Mouse (Mus musculus): ENCODE measurements around the gene Tinagl1. TPM values are rescaled to one million over a fixed set of nuclear protein-coding genes. Genes with fewer than 3 reads are reported as not detected.
A peak's percentile ranks its signal among the peaks of the same experiment; 100 is the strongest.

Gene Tinagl1
- polyA plus RNA-seq, 1 experiment: 2.9 TPM

GRCm38 (mm10) chr4:130188806-130189297 is 13.9 kb upstream of the Tinagl1 start:
- no peaks in the 10 kb centered on the region for H3K27me3 ChIP-seq (ENCODE audit: control insufficient read depth, insufficient read depth, low read length)
- no peak overlapping the region for H3K27ac ChIP-seq (ENCODE audit: control insufficient read depth, insufficient read depth, low read depth, low read length)
- no peak for TF ChIP-seq POLR2A (IDR thresholded peaks at IDR 0.05; ENCODE audit: control insufficient read depth, low read depth, low read length)
- TF ChIP-seq CTCF (IDR thresholded peaks at IDR 0.05; ENCODE audit: control insufficient read depth, insufficient read depth, insufficient replicate concordance, low read depth, low read length): peak; percentile 94; the same call in 1 of the 2 replicates
- no peaks in the 10 kb centered on the region for H3K36me3 ChIP-seq (ENCODE audit: control insufficient read depth, insufficient read depth, low read length)
- no peaks in the 10 kb centered on the region; the same call in 1 of the 2 replicates for H3K4me1 ChIP-seq (ENCODE audit: control insufficient read depth, insufficient read depth, low read length)
- peak overlapping the region; percentile 55 for H3K4me3 ChIP-seq (ENCODE audit: control insufficient read depth, low read depth, low read length)

- no peak overlapping the region for H3K27ac ChIP-seq (ENCODE audit: control insufficient read depth, insufficient read depth, low read depth, low read length)
- no peak overlapping the region for H3K4me3 ChIP-seq (ENCODE audit: control insufficient read depth, low read depth, low read length)
- TF ChIP-seq CTCF (IDR thresholded peaks at IDR 0.05; ENCODE audit: control insufficient read depth, insufficient read depth, insufficient replicate concordance, low read depth, low read length) (no peak), POLR2A (IDR thresholded peaks at IDR 0.05; ENCODE audit: control insufficient read depth, low read depth, low read length) (no peak)
- no peaks in the 10 kb centered on the region; the same call in 1 of the 2 replicates for H3K4me1 ChIP-seq (ENCODE audit: control insufficient read depth, insufficient read depth, low read length)
- H3K36me3 ChIP-seq (ENCODE audit: control insufficient read depth, insufficient read depth, low read length): no peaks in the 10 kb centered on the region
- no peaks in the 10 kb centered on the region for H3K27me3 ChIP-seq (ENCODE audit: control insufficient read depth, insufficient read depth, low read length)
Observed at GRCm38 (mm10) chr4:130186891-130187290, 12.0 kb upstream of the Tinagl1 start.

- no peaks in the 10 kb centered on the region for H3K27me3 ChIP-seq (ENCODE audit: control insufficient read depth, insufficient read depth, low read length)
- H3K36me3 ChIP-seq (ENCODE audit: control insufficient read depth, insufficient read depth, low read length): no peaks in the 10 kb centered on the region
- H3K4me3 ChIP-seq (ENCODE audit: control insufficient read depth, low read depth, low read length): no peak overlapping the region
- H3K4me1 ChIP-seq (ENCODE audit: control insufficient read depth, insufficient read depth, low read length): no peaks in the 10 kb centered on the region; the same call in 1 of the 2 replicates
- no peak overlapping the region for H3K27ac ChIP-seq (ENCODE audit: control insufficient read depth, insufficient read depth, low read depth, low read length)
- TF ChIP-seq POLR2A (IDR thresholded peaks at IDR 0.05; ENCODE audit: control insufficient read depth, low read depth, low read length) (no peak), CTCF (IDR thresholded peaks at IDR 0.05; ENCODE audit: control insufficient read depth, insufficient read depth, insufficient replicate concordance, low read depth, low read length) (no peak)
Observed at GRCm38 (mm10) chr4:130186450-130186849, 11.5 kb upstream of the Tinagl1 start.

- TF ChIP-seq CTCF (IDR thresholded peaks at IDR 0.05; ENCODE audit: control insufficient read depth, insufficient read depth, insufficient replicate concordance, low read depth, low read length) (no peak), POLR2A (IDR thresholded peaks at IDR 0.05; ENCODE audit: control insufficient read depth, low read depth, low read length) (no peak)
- Histone ChIP-seq H3K36me3 (ENCODE audit: control insufficient read depth, insufficient read depth, low read length) (no peaks in the 10 kb centered on the region), H3K4me1 (ENCODE audit: control insufficient read depth, insufficient read depth, low read length) (peaks cover 6% of the 10 kb centered on the region), H3K27me3 (ENCODE audit: control insufficient read depth, insufficient read depth, low read length) (no peaks in the 10 kb centered on the region), H3K27ac (ENCODE audit: control insufficient read depth, insufficient read depth, low read depth, low read length) (no peak overlapping the region), H3K4me3 (ENCODE audit: control insufficient read depth, low read depth, low read length) (no peak overlapping the region)
Observed at GRCm38 (mm10) chr4:130183879-130184278, 9.0 kb upstream of the Tinagl1 start.

- Histone ChIP-seq H3K27ac (ENCODE audit: control insufficient read depth, insufficient read depth, low read depth, low read length) (no peak overlapping the region), H3K4me1 (ENCODE audit: control insufficient read depth, insufficient read depth, low read length) (peaks cover 6% of the 10 kb centered on the region), H3K4me3 (ENCODE audit: control insufficient read depth, low read depth, low read length) (no peak overlapping the region), H3K36me3 (ENCODE audit: control insufficient read depth, insufficient read depth, low read length) (no peaks in the 10 kb centered on the region), H3K27me3 (ENCODE audit: control insufficient read depth, insufficient read depth, low read length) (no peaks in the 10 kb centered on the region)
- no peak for TF ChIP-seq CTCF (IDR thresholded peaks at IDR 0.05; ENCODE audit: control insufficient read depth, insufficient read depth, insufficient replicate concordance, low read depth, low read length)
- no peak for TF ChIP-seq POLR2A (IDR thresholded peaks at IDR 0.05; ENCODE audit: control insufficient read depth, low read depth, low read length)
Observed at GRCm38 (mm10) chr4:130183023-130183422, 8.1 kb upstream of the Tinagl1 start.

GRCm38 (mm10) chr4:130181886-130182285 is 7.0 kb upstream of the Tinagl1 start:
- Histone ChIP-seq H3K4me1 (ENCODE audit: control insufficient read depth, insufficient read depth, low read length) (peaks cover 8% of the 10 kb centered on the region), H3K36me3 (ENCODE audit: control insufficient read depth, insufficient read depth, low read length) (no peaks in the 10 kb centered on the region), H3K27me3 (ENCODE audit: control insufficient read depth, insufficient read depth, low read length) (no peaks in the 10 kb centered on the region), H3K27ac (ENCODE audit: control insufficient read depth, insufficient read depth, low read depth, low read length) (no peak overlapping the region), H3K4me3 (ENCODE audit: control insufficient read depth, low read depth, low read length) (no peak overlapping the region)
- TF ChIP-seq POLR2A (IDR thresholded peaks at IDR 0.05; ENCODE audit: control insufficient read depth, low read depth, low read length) (no peak), CTCF (IDR thresholded peaks at IDR 0.05; ENCODE audit: control insufficient read depth, insufficient read depth, insufficient replicate concordance, low read depth, low read length) (no peak)

GRCm38 (mm10) chr4:130180909-130181602 is 6.1 kb upstream of the Tinagl1 start:
- Histone ChIP-seq H3K36me3 (ENCODE audit: control insufficient read depth, insufficient read depth, low read length) (no peaks in the 10 kb centered on the region), H3K27me3 (ENCODE audit: control insufficient read depth, insufficient read depth, low read length) (no peaks in the 10 kb centered on the region), H3K27ac (ENCODE audit: control insufficient read depth, insufficient read depth, low read depth, low read length) (no peak overlapping the region), H3K4me3 (ENCODE audit: control insufficient read depth, low read depth, low read length) (no peak overlapping the region), H3K4me1 (ENCODE audit: control insufficient read depth, insufficient read depth, low read length) (peaks cover 9% of the 10 kb centered on the region)
- TF ChIP-seq POLR2A (IDR thresholded peaks at IDR 0.05; ENCODE audit: control insufficient read depth, low read depth, low read length) (no peak), CTCF (IDR thresholded peaks at IDR 0.05; ENCODE audit: control insufficient read depth, insufficient read depth, insufficient replicate concordance, low read depth, low read length) (no peak)
